10 mouse cellular contexts compared by ENCODE assay signal in the genomic region with DNA sequence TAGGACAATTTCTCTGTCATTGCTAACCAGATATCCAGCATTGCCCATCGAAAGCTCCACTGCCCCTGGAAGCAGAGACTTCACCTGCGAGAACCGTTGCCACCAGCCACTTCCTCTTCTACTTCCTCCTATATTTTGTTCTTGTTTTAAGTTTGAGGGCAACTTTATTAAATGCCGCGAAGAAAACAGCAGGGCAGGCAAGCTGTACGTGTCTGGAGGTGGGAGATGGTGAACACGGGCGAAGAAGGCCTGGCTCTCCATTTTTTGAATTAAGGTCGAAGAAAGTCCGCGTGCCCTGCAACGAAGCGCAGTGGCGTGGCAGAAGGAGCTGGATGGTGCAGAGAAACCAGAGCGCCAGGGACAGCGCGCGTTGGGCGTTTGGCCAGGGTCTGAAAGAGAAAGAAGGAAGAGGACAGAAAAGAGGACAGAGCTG. TPM values are rescaled to one million over a fixed set of nuclear protein-coding genes. Genes with fewer than 3 reads are reported as not detected.
DNase-seq lines count a peak whose midpoint lies in the region; ATAC-seq and TF ChIP-seq lines count a peak whose summit lies in the region.
"Had no signal": no experiment of that assay in that cellular context is flagged by ENCODE, and none has a peak within 500 bp of the region (broad histone marks: within the 10 kb centered on the region; RNA-seq: fewer than 3 reads in every experiment).

No protein-coding gene starts in this region.

- no peak overlapping the region for H3K4me2 ChIP-seq in kidney, embryonic 15.5 days
- H3K4me2 ChIP-seq in liver, embryonic 12.5 days: peak overlapping the region; percentile 41
- H3K4me2 ChIP-seq: embryonic facial prominence, embryonic 13.5 days; midbrain, embryonic 12.5 days had no signal

- no peak for TF ChIP-seq CTCF in kidney, adult 2 months (conservative IDR thresholded peaks at IDR 0.05; ENCODE audit: insufficient read depth, insufficient read length, low read depth, low read length)
- no peak for TF ChIP-seq CTCF in MEL (IDR thresholded peaks at IDR 0.05 in 2 of 3, conservative IDR thresholded peaks at IDR 0.05 in 1 of 3; ENCODE audit: control insufficient read depth in 1 of 3, insufficient read depth in 1 of 3, low read depth in 2 of 3, low read length in 3 of 3, poor library complexity in 1 of 3, severe bottlenecking in 1 of 3)

- DNase-seq in kidney, adult 2 months: no peak
- DNase-seq in MEL (ENCODE audit: low read depth, low spot score): peak; percentile 77
- peak; percentile 60 to 69 for DNase-seq in spleen, postnatal 36 days (ENCODE audit: low spot score in 2 of 2)
- no peak for DNase-seq in c-Kit-positive CD71-positive TER-119-positive erythroid progenitor cells, embryonic 14.5 days (ENCODE audit: low spot score)
- no peak for DNase-seq in midbrain, embryonic 10.5 days (ENCODE audit: low spot score)
- no peak for DNase-seq in urinary bladder, postnatal 10 days (ENCODE audit: low spot score)

- no peak for TF ChIP-seq RAD21 in MEL (IDR thresholded peaks at IDR 0.05; ENCODE audit: low read depth, low read length)

- peak overlapping the region; percentile 48 for H3K27ac ChIP-seq in kidney, embryonic 15.5 days
- no peak overlapping the region for H3K27ac ChIP-seq in kidney, adult 2 months (ENCODE audit: insufficient read depth, low read depth, low read length)
- H3K27ac ChIP-seq in MEL (ENCODE audit: control insufficient read depth, low read depth, low read length): peak overlapping the region; percentile 94
- peak overlapping the region; percentile 77 for H3K27ac ChIP-seq in liver, embryonic 12.5 days
- H3K27ac ChIP-seq in midbrain, embryonic 10.5 days (replicated peaks): no peak overlapping the region
- H3K27ac ChIP-seq: embryonic facial prominence, embryonic 13.5 days; midbrain, embryonic 12.5 days had no signal

- peak in 1 of 2 experiments; percentile 41; a peak in 2 of 4 replicates for TF ChIP-seq EP300 in MEL (IDR thresholded peaks at IDR 0.05; ENCODE audit: low read depth in 1 of 2, low read length in 2 of 2)

- peaks cover 33% of the 10 kb centered on the region for H3K4me1 ChIP-seq in kidney, embryonic 15.5 days
- peaks cover 8% of the 10 kb centered on the region; the same call in 1 of the 2 replicates for H3K4me1 ChIP-seq in kidney, adult 2 months (ENCODE audit: control insufficient read depth, insufficient read depth, low read length)
- peaks cover 10 to 23% of the 10 kb centered on the region in 2 experiments for H3K4me1 ChIP-seq in MEL (ENCODE audit: control insufficient read depth in 1 of 2, insufficient read depth in 2 of 2, low read length in 2 of 2)
- H3K4me1 ChIP-seq in liver, embryonic 12.5 days: peaks cover 46% of the 10 kb centered on the region
- H3K4me1 ChIP-seq in midbrain, embryonic 10.5 days: peaks cover 21% of the 10 kb centered on the region

- no peaks in the 10 kb centered on the region for H3K27me3 ChIP-seq in kidney, embryonic 15.5 days
- no peaks in the 10 kb centered on the region for H3K27me3 ChIP-seq in kidney, adult 2 months (replicated peaks; ENCODE audit: control insufficient read depth, insufficient read depth, low read length)
- H3K27me3 ChIP-seq in MEL (ENCODE audit: control insufficient read depth in 1 of 2, insufficient read depth in 2 of 2, low read length in 2 of 2): no peaks in the 10 kb centered on the region
- H3K27me3 ChIP-seq in liver, embryonic 12.5 days (replicated peaks): no peaks in the 10 kb centered on the region
- H3K27me3 ChIP-seq in midbrain, embryonic 10.5 days (ENCODE audit: low read depth, poor library complexity, severe bottlenecking): no peaks in the 10 kb centered on the region
- H3K27me3 ChIP-seq: embryonic facial prominence, embryonic 13.5 days; midbrain, embryonic 12.5 days had no signal

- H3K36me3 ChIP-seq in kidney, embryonic 15.5 days: no peaks in the 10 kb centered on the region
- H3K36me3 ChIP-seq in kidney, adult 2 months (ENCODE audit: control insufficient read depth, insufficient read depth, low read length): no peaks in the 10 kb centered on the region
- H3K36me3 ChIP-seq in MEL (ENCODE audit: control insufficient read depth in 1 of 2, insufficient read depth in 2 of 2, low read length in 2 of 2): peaks cover 0 to 9% of the 10 kb centered on the region in 2 experiments; a peak in 2 of 4 replicates
- H3K36me3 ChIP-seq in liver, embryonic 12.5 days: no peaks in the 10 kb centered on the region
- H3K36me3 ChIP-seq in midbrain, embryonic 10.5 days: no peaks in the 10 kb centered on the region
- H3K36me3 ChIP-seq: embryonic facial prominence, embryonic 13.5 days; midbrain, embryonic 12.5 days had no signal

- WGBS in kidney, embryonic 15.5 days: 83% methylated on average over 19 of the region's 19 CpGs
- WGBS in kidney, adult 2 months: 83% methylated on average over 19 of the region's 19 CpGs
- 51% methylated on average over 19 of the region's 19 CpGs for WGBS in liver, embryonic 12.5 days (ENCODE audit: insufficient replicate concordance)
- 91% methylated on average over 19 of the region's 19 CpGs for WGBS in midbrain, embryonic 10.5 days

- no peak for TF ChIP-seq POLR2A in kidney, adult 2 months (IDR thresholded peaks at IDR 0.05; ENCODE audit: low read depth, low read length)
- peak in 1 of 2 experiments; percentile 65; a peak in 2 of 4 replicates for TF ChIP-seq POLR2A in MEL (IDR thresholded peaks at IDR 0.05; ENCODE audit: control insufficient read depth in 1 of 2, insufficient read depth in 1 of 2, low read depth in 1 of 2, low read length in 2 of 2, poor library complexity in 1 of 2)

- no peaks in the 10 kb centered on the region for H3K9me3 ChIP-seq in kidney, embryonic 15.5 days (replicated peaks)
- no peaks in the 10 kb centered on the region for H3K9me3 ChIP-seq in MEL (replicated peaks; ENCODE audit: insufficient read depth, low read length)
- H3K9me3 ChIP-seq in liver, embryonic 12.5 days (replicated peaks): no peaks in the 10 kb centered on the region
- H3K9me3 ChIP-seq in midbrain, embryonic 10.5 days (replicated peaks): no peaks in the 10 kb centered on the region
- H3K9me3 ChIP-seq: embryonic facial prominence, embryonic 13.5 days; midbrain, embryonic 12.5 days had no signal

- no peak for ATAC-seq in kidney, embryonic 15.5 days (replicated peaks; ENCODE audit: low FRiP score)
- ATAC-seq in liver, embryonic 12.5 days: no peak

- no peak overlapping the region for H3K9ac ChIP-seq in kidney, embryonic 15.5 days
- H3K9ac ChIP-seq in MEL (ENCODE audit: control insufficient read depth, low read depth, low read length, poor library complexity, severe bottlenecking): peak overlapping the region; percentile 80
- no peak overlapping the region; the same call in 1 of the 2 replicates for H3K9ac ChIP-seq in liver, embryonic 12.5 days
- H3K9ac ChIP-seq: embryonic facial prominence, embryonic 13.5 days; midbrain, embryonic 12.5 days had no signal

- no peak overlapping the region for H3K4me3 ChIP-seq in kidney, embryonic 15.5 days (replicated peaks)
- H3K4me3 ChIP-seq in kidney, adult 2 months (ENCODE audit: insufficient read depth, low read depth, low read length): no peak overlapping the region
- H3K4me3 ChIP-seq in MEL (ENCODE audit: control insufficient read depth in 1 of 2, insufficient read depth in 1 of 2, low read depth in 2 of 2, low read length in 2 of 2): peak overlapping the region; percentile 29 to 63
- H3K4me3 ChIP-seq in liver, embryonic 12.5 days: 0 out of 2 replicates have a peak overlapping the region, but pooled peaks have one; percentile 3
- H3K4me3 ChIP-seq in midbrain, embryonic 10.5 days: no peak overlapping the region
- H3K4me3 ChIP-seq: embryonic facial prominence, embryonic 13.5 days; midbrain, embryonic 12.5 days had no signal

- no peaks in the 10 kb centered on the region; the same call in 1 of the 2 replicates for H3K79me2 ChIP-seq in MEL (ENCODE audit: control insufficient read depth, insufficient read depth, low read length, poor library complexity)

RNA-seq across cellular contexts. Expression of gene Eloa, which starts 6.6 kb away (rescaled TPM):
- polyA plus RNA-seq in kidney, embryonic 15.5 days (2015; fragmentation: Nextera tagmentation; extraction: Ambion mirVana): 40.0 and 40.6 TPM in 2 replicates
- 11.0 and 12.9 TPM in 2 replicates for polyA plus RNA-seq in kidney, adult 2 months (2012; rRNA removed)
- 30.9 and 34.1 TPM in 2 replicates for total RNA-seq in MEL (2012; rRNA removed)
- 10 to 100 TPM; 30.8 to 41.4 TPM for polyA plus RNA-seq in MEL (2012; ENCODE audit: insufficient read depth in 1 of 2, insufficient read length in 2 of 2, low read depth in 1 of 2, low replicate concordance in 2 of 2, missing spikeins in 1 of 2)
- 38.2 and 39.4 TPM in 2 replicates for polyA plus RNA-seq in liver, embryonic 12.5 days (2016; fragmentation: Nextera tagmentation; extraction: Ambion mirVana)
- polyA plus RNA-seq in midbrain, embryonic 10.5 days (2016; fragmentation: Nextera tagmentation; extraction: Ambion mirVana): 34.7 and 36.1 TPM in 2 replicates

RNA-seq across cellular contexts. Expression of gene Rpl11, which starts 25.1 kb away (rescaled TPM):
- 483 and 529 TPM in 2 replicates for polyA plus RNA-seq in kidney, embryonic 15.5 days (2015; fragmentation: Nextera tagmentation; extraction: Ambion mirVana)
- polyA plus RNA-seq in kidney, adult 2 months (2012; rRNA removed): 232 and 292 TPM in 2 replicates
- 2,589 and 2,603 TPM in 2 replicates for total RNA-seq in MEL (2012; rRNA removed)
- polyA plus RNA-seq in MEL (2012; ENCODE audit: insufficient read depth in 1 of 2, insufficient read length in 2 of 2, low read depth in 1 of 2, low replicate concordance in 2 of 2, missing spikeins in 1 of 2): 1,000 to 10,000 TPM in 1 of 2 experiments, not detected in 1; 2,003 TPM
- 350 and 362 TPM in 2 replicates for polyA plus RNA-seq in liver, embryonic 12.5 days (2016; fragmentation: Nextera tagmentation; extraction: Ambion mirVana)
- 407 and 486 TPM in 2 replicates for polyA plus RNA-seq in midbrain, embryonic 10.5 days (2016; fragmentation: Nextera tagmentation; extraction: Ambion mirVana)

RNA-seq across cellular contexts. Expression of gene Pithd1, which starts 41.1 kb away (rescaled TPM):
- polyA plus RNA-seq in kidney, embryonic 15.5 days (2015; fragmentation: Nextera tagmentation; extraction: Ambion mirVana): 52.6 and 52.7 TPM in 2 replicates
- 31.8 and 33.5 TPM in 2 replicates for polyA plus RNA-seq in kidney, adult 2 months (2012; rRNA removed)
- 75.5 and 77.7 TPM in 2 replicates for total RNA-seq in MEL (2012; rRNA removed)
- polyA plus RNA-seq in MEL (2012; ENCODE audit: insufficient read depth in 1 of 2, insufficient read length in 2 of 2, low read depth in 1 of 2, low replicate concordance in 2 of 2, missing spikeins in 1 of 2): 10 to 100 TPM in 1 of 2 experiments, not detected in 1; 62.8 TPM
- polyA plus RNA-seq in liver, embryonic 12.5 days (2016; fragmentation: Nextera tagmentation; extraction: Ambion mirVana): 115 and 121 TPM in 2 replicates
- polyA plus RNA-seq in midbrain, embryonic 10.5 days (2016; fragmentation: Nextera tagmentation; extraction: Ambion mirVana): 66.3 and 69.6 TPM in 2 replicates

RNA-seq across cellular contexts. Expression of gene Lypla2, which starts 55.7 kb away (rescaled TPM):
- polyA plus RNA-seq in kidney, embryonic 15.5 days (2015; fragmentation: Nextera tagmentation; extraction: Ambion mirVana): 120 and 131 TPM in 2 replicates
- polyA plus RNA-seq in kidney, adult 2 months (2012; rRNA removed): 90.8 and 100 TPM in 2 replicates
- 53.8 and 65.1 TPM in 2 replicates for total RNA-seq in MEL (2012; rRNA removed)
- polyA plus RNA-seq in MEL (2012; ENCODE audit: insufficient read depth in 1 of 2, insufficient read length in 2 of 2, low read depth in 1 of 2, low replicate concordance in 2 of 2, missing spikeins in 1 of 2): 10 to 100 TPM in 1 of 2 experiments, not detected in 1; 95.6 TPM
- 59.5 and 61.7 TPM in 2 replicates for polyA plus RNA-seq in liver, embryonic 12.5 days (2016; fragmentation: Nextera tagmentation; extraction: Ambion mirVana)
- 214 and 220 TPM in 2 replicates for polyA plus RNA-seq in midbrain, embryonic 10.5 days (2016; fragmentation: Nextera tagmentation; extraction: Ambion mirVana)

Comparison
In these comparisons a context has a peak if more than half of its experiments do, and no peak if none do; other contexts are left out.
1. H3K27ac ChIP-seq: peak in kidney, embryonic 15.5 days (single experiment), MEL (single experiment) and liver, embryonic 12.5 days (single experiment); none in kidney, adult 2 months (single experiment) and midbrain, embryonic 10.5 days (single experiment).
2. H3K4me3 ChIP-seq: peak in MEL (2 of 2) and liver, embryonic 12.5 days (single experiment); none in kidney, embryonic 15.5 days (single experiment), kidney, adult 2 months (single experiment) and midbrain, embryonic 10.5 days (single experiment).
3. DNase-seq: peak in MEL (single experiment) and spleen, postnatal 36 days (2 of 2); none in kidney, adult 2 months (single experiment), c-Kit-positive CD71-positive TER-119-positive erythroid progenitor cells, embryonic 14.5 days (single experiment), midbrain, embryonic 10.5 days (single experiment) and urinary bladder, postnatal 10 days (single experiment).